Mouse (Mus musculus) CH12.LX (cell line): ENCODE measurements around the gene Stard13. TPM values are rescaled to one million over a fixed set of nuclear protein-coding genes. Genes with fewer than 3 reads are reported as not detected.

Experiments
- DNase-seq: peaks from one replicate; pipeline ENCODE4 v3.0.0-alpha.2; 2013; ENCODE audit errors: extremely low read depth
- H3K27ac ChIP-seq: 2 replicates; pipeline ENCODE4 v1.5.1; 2012; ENCODE audit warnings: low read depth, mild to moderate bottlenecking, control low read depth, moderate library complexity; ENCODE audit not compliant: insufficient read depth
- H3K27me3 ChIP-seq: replicated peaks from 2 replicates; pipeline ENCODE3; 2012; ENCODE audit warnings: inconsistent platforms
- H3K36me3 ChIP-seq, 2 experiments: replicated peaks in 1 of 2; 2 replicates each; pipeline versions ENCODE3 to v1.6.1; 2012; ENCODE audit warnings: inconsistent platforms in 1 of 2, low read length in 1 of 2, mild to moderate bottlenecking in 1 of 2, mixed read lengths in 1 of 2, moderate library complexity in 1 of 2; ENCODE audit not compliant: control insufficient read depth in 1 of 2, insufficient read depth in 1 of 2
- H3K4me1 ChIP-seq, 2 experiments: 2 replicates each; pipeline ENCODE4 v1.6.1; 2012; ENCODE audit warnings: inconsistent platforms in 1 of 2, moderate library complexity in 1 of 2; ENCODE audit not compliant: insufficient read depth in 2 of 2, control insufficient read depth in 1 of 2
- H3K4me2 ChIP-seq: 2 replicates; pipeline ENCODE4 v1.6.1; 2012; ENCODE audit warnings: low read depth, mild to moderate bottlenecking, control low read depth; ENCODE audit not compliant: poor library complexity, insufficient read depth, severe bottlenecking
- H3K4me3 ChIP-seq, 3 experiments: fragments of 150-350 bp in 1 of 3; sonication (generic) in 1 of 3; replicated peaks in 1 of 3; 2 replicates each; pipeline versions ENCODE3 to v1.5.1; 2011 to 2012; ENCODE audit warnings: low read depth in 2 of 3, low read length in 2 of 3, mild to moderate bottlenecking in 2 of 3, moderate library complexity in 2 of 3, control low read depth in 1 of 3, improper control_type of control experiment in 1 of 3, inconsistent platforms in 1 of 3, mixed read lengths in 1 of 3; ENCODE audit not compliant: poor library complexity in 1 of 3
- H3K79me2 ChIP-seq: replicated peaks from 2 replicates; pipeline ENCODE4 v1.6.1; 2012; ENCODE audit warnings: mild to moderate bottlenecking, moderate library complexity; ENCODE audit not compliant: control insufficient read depth, poor library complexity, insufficient read depth, severe bottlenecking; ENCODE audit errors: extremely low read depth
- H3K9ac ChIP-seq: 2 replicates; pipeline ENCODE4 v1.6.1; 2012; ENCODE audit warnings: low read depth, mild to moderate bottlenecking, control low read depth, moderate library complexity; ENCODE audit not compliant: insufficient read depth
- H3K9me3 ChIP-seq: replicated peaks from 2 replicates; pipeline ENCODE3; 2012; ENCODE audit warnings: low read length, inconsistent platforms, mixed read lengths
- BHLHE40 ChIP-seq: IDR thresholded peaks from 2 replicates; pipeline ENCODE4 v1.6.1; 2011; ENCODE audit warnings: mild to moderate bottlenecking, low read depth, low read length, improper control_type of control experiment
- CTCF ChIP-seq, 2 experiments: IDR thresholded peaks in 1 of 2; conservative IDR thresholded peaks in 1 of 2; 2 replicates each; pipeline ENCODE4 v1.5.1; 2011 to 2012; ENCODE audit warnings: low read depth in 2 of 2, low read length in 2 of 2, improper control_type of control experiment in 1 of 2, inconsistent platforms in 1 of 2, mild to moderate bottlenecking in 1 of 2, moderate library complexity in 1 of 2
- E2F4 ChIP-seq: IDR thresholded peaks from 2 replicates; pipeline ENCODE4 v1.6.1; 2011; ENCODE audit warnings: low read depth, low read length, improper control_type of control experiment; ENCODE audit not compliant: insufficient replicate concordance
- ETS1 ChIP-seq: conservative IDR thresholded peaks from 2 replicates; pipeline ENCODE4 v1.6.1; 2012; ENCODE audit warnings: low read depth, mild to moderate bottlenecking, inconsistent platforms, low read length, improper control_type of control experiment, moderate library complexity
- GABPA ChIP-seq: IDR thresholded peaks from 2 replicates; pipeline ENCODE4 v1.6.1; 2012; ENCODE audit warnings: low read depth, low read length, improper control_type of control experiment, inconsistent platforms; ENCODE audit not compliant: insufficient replicate concordance
- HCFC1 ChIP-seq: IDR thresholded peaks from 2 replicates; pipeline ENCODE4 v1.6.1; 2012; ENCODE audit warnings: low read depth, mild to moderate bottlenecking, inconsistent platforms, low read length, improper control_type of control experiment
- IRF4 ChIP-seq: IDR thresholded peaks from 2 replicates; pipeline ENCODE4 v1.6.1; 2014; ENCODE audit warnings: low read depth, mild to moderate bottlenecking, inconsistent platforms, low read length, improper control_type of control experiment
- JUN ChIP-seq: IDR thresholded peaks from 2 replicates; pipeline ENCODE4 v1.6.1; 2011; ENCODE audit warnings: low read depth, mild to moderate bottlenecking, low read length, improper control_type of control experiment, moderate library complexity; ENCODE audit not compliant: insufficient read depth
- JUND ChIP-seq: conservative IDR thresholded peaks from 2 replicates; pipeline ENCODE4 v1.6.1; 2011; ENCODE audit warnings: low read depth, low read length, improper control_type of control experiment
- KAT2A ChIP-seq: IDR thresholded peaks from 2 replicates; pipeline ENCODE4 v1.6.1; 2012; ENCODE audit warnings: low read length, improper control_type of control experiment, inconsistent platforms; ENCODE audit not compliant: insufficient replicate concordance
- MAFK ChIP-seq: IDR thresholded peaks from 2 replicates; pipeline ENCODE4 v1.6.1; 2011; ENCODE audit warnings: low read length, improper control_type of control experiment; ENCODE audit not compliant: insufficient replicate concordance
- MAX ChIP-seq: IDR thresholded peaks from 2 replicates; pipeline ENCODE4 v1.6.1; 2011; ENCODE audit warnings: low read length, improper control_type of control experiment
- MEF2A ChIP-seq: IDR thresholded peaks from 2 replicates; pipeline ENCODE4 v1.6.1; 2014; ENCODE audit warnings: low read depth, mild to moderate bottlenecking, inconsistent platforms, low read length, improper control_type of control experiment, borderline replicate concordance
- MXI1 ChIP-seq: IDR thresholded peaks from 2 replicates; pipeline ENCODE4 v1.6.1; 2011; ENCODE audit warnings: mild to moderate bottlenecking, low read depth, low read length, improper control_type of control experiment
- NRF1 ChIP-seq: IDR thresholded peaks from 2 replicates; pipeline ENCODE4 v1.6.1; 2014; ENCODE audit warnings: low read depth, mild to moderate bottlenecking, inconsistent platforms, low read length, improper control_type of control experiment, moderate library complexity
- PAX5 ChIP-seq: IDR thresholded peaks from 2 replicates; pipeline ENCODE4 v1.6.1; 2012; ENCODE audit warnings: low read length, inconsistent platforms, mixed read lengths
- POLR2AphosphoS2 ChIP-seq: IDR thresholded peaks from 2 replicates; pipeline ENCODE4 v1.6.1; 2011; ENCODE audit warnings: low read depth, low read length, improper control_type of control experiment
- SIN3A ChIP-seq: IDR thresholded peaks from 2 replicates; pipeline ENCODE4 v1.6.1; 2012; ENCODE audit warnings: low read length, improper control_type of control experiment, inconsistent platforms
- SMC3 ChIP-seq: IDR thresholded peaks from 2 replicates; pipeline ENCODE4 v1.6.1; 2011; ENCODE audit warnings: low read depth, low read length, improper control_type of control experiment
- TCF12 ChIP-seq: IDR thresholded peaks from 2 replicates; pipeline ENCODE4 v1.6.1; 2014; ENCODE audit warnings: low read depth, mild to moderate bottlenecking, inconsistent platforms, low read length, improper control_type of control experiment
- USF1 ChIP-seq: IDR thresholded peaks from 2 replicates; pipeline ENCODE4 v1.6.1; 2014; ENCODE audit warnings: low read depth, mild to moderate bottlenecking, inconsistent platforms, low read length, improper control_type of control experiment
- ZKSCAN1 ChIP-seq: IDR thresholded peaks from 2 replicates; pipeline ENCODE4 v1.6.1; 2012; ENCODE audit warnings: low read depth, inconsistent platforms, low read length, improper control_type of control experiment, borderline replicate concordance
- dilution Hi-C: fragments of 300-500 bp; cut with MboI; formaldehyde crosslinking; loops from 2 replicates; pipeline ENCODE4 v1.14.3; 2020; ENCODE audit warnings: low sequenced_read_pairs; ENCODE audit not compliant: extremely low pct_unique_long_range_greater_than_20kb, extremely low pct_ligation_motif_present
- in situ Hi-C: fragments of 300-500 bp; cut with MboI; formaldehyde crosslinking; loops from 3 replicates; pipeline ENCODE4 v1.14.3; 2019; ENCODE audit warnings: low sequenced_read_pairs, low pct_ligation_motif_present, low pct_unique_long_range_greater_than_20kb, mixed read lengths
- polyA plus RNA-seq: library from polyadenylated mRNA; unstranded; fragments of >175 nt; gene quantifications from 2 replicates; pipeline ENCODE4 v1.2.1, GENCODE M21; 2012; ENCODE audit warnings: low read depth; ENCODE audit not compliant: insufficient read length
- total RNA-seq, 2 experiments: library from RNA; depleted of rRNA; stranded (reverse); fragments of 300-350 nt in 1 of 2; fragments of >200 nt in 1 of 2; gene quantifications; 2 replicates each; pipeline ENCODE4 v1.2.3; 2012 to 2014

Gene Stard13
- total and polyA plus RNA-seq, 3 experiments: 33.5 to 154 (median 73.6) TPM

GRCm38 (mm10) chr5:151023461-151023860, 210.2 kb downstream of the Stard13 start:
- H3K36me3 ChIP-seq: no peaks in the 10 kb centered on the region
- H3K27ac ChIP-seq: no peak overlapping the region
- H3K79me2 ChIP-seq: no peaks in the 10 kb centered on the region
- no peaks in the 10 kb centered on the region for H3K9me3 ChIP-seq
- peaks cover 30% of the 10 kb centered on the region for H3K27me3 ChIP-seq
- no peak overlapping the region for H3K4me2 ChIP-seq
- no peak for DNase-seq
- H3K9ac ChIP-seq: no peak overlapping the region
- dilution Hi-C loops: no loop called here
- TF ChIP-seq ETS1 (no peak), ZKSCAN1 (no peak), NRF1 (no peak), SMC3 (no peak), JUND (no peak), CTCF (conservative IDR thresholded peaks at IDR 0.05 in 1 of 2, IDR thresholded peaks at IDR 0.05 in 1 of 2; ENCODE audit: low read depth in 2 of 2, low read length in 2 of 2) (no peak), TCF12 (no peak), JUN (no peak), GABPA (no peak), IRF4 (no peak), MAFK (no peak), E2F4 (no peak), SIN3A (no peak), PAX5 (no peak), BHLHE40 (no peak)
- TF ChIP-seq, all 38 proteins: peak for 0
- in situ Hi-C loops: no loop called here
- no peak overlapping the region for H3K4me3 ChIP-seq
- H3K4me1 ChIP-seq: no peaks in the 10 kb centered on the region

- H3K4me2 ChIP-seq: no peak overlapping the region
- no peak overlapping the region for H3K4me3 ChIP-seq
- no peak overlapping the region for H3K9ac ChIP-seq
- no peaks in the 10 kb centered on the region for H3K9me3 ChIP-seq
- peaks cover 30% of the 10 kb centered on the region for H3K27me3 ChIP-seq
- H3K36me3 ChIP-seq: no peaks in the 10 kb centered on the region
- H3K79me2 ChIP-seq: no peaks in the 10 kb centered on the region
- H3K4me1 ChIP-seq: no peaks in the 10 kb centered on the region
- TF ChIP-seq MEF2A: no peak
- no peak for TF ChIP-seq JUND
- no peak for TF ChIP-seq CTCF (conservative IDR thresholded peaks at IDR 0.05 in 1 of 2, IDR thresholded peaks at IDR 0.05 in 1 of 2; ENCODE audit: low read depth in 2 of 2, low read length in 2 of 2)
- TF ChIP-seq MXI1: no peak
- no peak for TF ChIP-seq TCF12
- no peak for TF ChIP-seq MAX
- no peak for TF ChIP-seq SIN3A
- TF ChIP-seq USF1: no peak
- no peak for TF ChIP-seq GABPA
- no peak for TF ChIP-seq HCFC1
- TF ChIP-seq KAT2A: no peak
- TF ChIP-seq ZKSCAN1: no peak
- TF ChIP-seq POLR2AphosphoS2: no peak
- TF ChIP-seq ETS1: no peak
- no peak for TF ChIP-seq SMC3
- TF ChIP-seq, all 38 proteins: peak for 0
- in situ Hi-C loops: no loop called here
- H3K27ac ChIP-seq: no peak overlapping the region
- DNase-seq: no peak
- dilution Hi-C loops: no loop called here
Observed at GRCm38 (mm10) chr5:151022939-151023338, 210.7 kb downstream of the Stard13 start.
